Mouse (Mus musculus) ES-Bruce4 (cell line): ENCODE measurements around the gene Spg11. TPM values are rescaled to one million over a fixed set of nuclear protein-coding genes. Genes with fewer than 3 reads are reported as not detected.

Experiments
- H3K27ac ChIP-seq: 2 replicates; pipeline ENCODE4 v1.5.1; 2012; ENCODE audit warnings: low read length, inconsistent platforms; ENCODE audit not compliant: insufficient read depth
- H3K27me3 ChIP-seq: 2 replicates; pipeline ENCODE4 v1.6.1; 2012; ENCODE audit warnings: mild to moderate bottlenecking, low read length, inconsistent platforms; ENCODE audit not compliant: control insufficient read depth, poor library complexity, insufficient read depth, severe bottlenecking
- H3K36me3 ChIP-seq: 2 replicates; pipeline ENCODE4 v1.6.1; 2012; ENCODE audit warnings: inconsistent platforms, mild to moderate bottlenecking, low read length, moderate library complexity; ENCODE audit not compliant: control insufficient read depth, poor library complexity, insufficient read depth, severe bottlenecking
- H3K4me1 ChIP-seq: one replicate; pipeline ENCODE4 v1.8.1; 2011; ENCODE audit warnings: low read length; ENCODE audit not compliant: control insufficient read depth, insufficient read depth
- H3K4me3 ChIP-seq: 2 replicates; pipeline ENCODE4 v1.5.1; 2011; ENCODE audit warnings: low read depth, mild to moderate bottlenecking, low read length
- H3K9ac ChIP-seq: 2 replicates; pipeline ENCODE4 v1.6.1; 2012; ENCODE audit warnings: low read depth, mild to moderate bottlenecking, inconsistent platforms; ENCODE audit not compliant: poor library complexity, severe bottlenecking
- H3K9me3 ChIP-seq: replicated peaks from 2 replicates; pipeline ENCODE4 v1.6.1; 2012; ENCODE audit warnings: mild to moderate bottlenecking, low read length, inconsistent platforms; ENCODE audit not compliant: control insufficient read depth, poor library complexity, insufficient read depth, severe bottlenecking
- CTCF ChIP-seq: IDR thresholded peaks from one replicate; pipeline ENCODE4 v1.8.1; 2011; ENCODE audit warnings: low read depth, low read length
- EP300 ChIP-seq: IDR thresholded peaks from 2 replicates; pipeline ENCODE4 v1.6.1; 2011; ENCODE audit warnings: low read depth, low read length; ENCODE audit not compliant: insufficient read depth
- POLR2A ChIP-seq: IDR thresholded peaks from one replicate; pipeline ENCODE4 v1.8.1; 2011; ENCODE audit warnings: low read length; ENCODE audit not compliant: insufficient read depth
- polyA plus RNA-seq: library from polyadenylated mRNA; stranded (reverse); fragments of >200 nt; gene quantifications from 2 replicates; pipeline ENCODE4 v1.2.4, GENCODE M21; 2011; ENCODE audit warnings: low read depth; ENCODE audit not compliant: missing spikeins, insufficient read depth, insufficient read length

The Spg11 gene
- polyA plus RNA-seq, 1 experiment, result 31.5 TPM

GRCm38 (mm10) chr2:122141332-122141967 is 23.3 kb upstream of the Spg11 start:
- Histone ChIP-seq H3K4me1 (no peaks in the 10 kb centered on the region), H3K36me3 (no peaks in the 10 kb centered on the region), H3K27ac (no peak overlapping the region), H3K9ac (no peak overlapping the region), H3K4me3 (no peak overlapping the region), H3K9me3 (no peaks in the 10 kb centered on the region), H3K27me3 (no peaks in the 10 kb centered on the region)
- TF ChIP-seq POLR2A (no peak), EP300 (no peak), CTCF (no peak)

- no peak overlapping the region for H3K9ac ChIP-seq
- H3K4me3 ChIP-seq, result no peak overlapping the region
- no peaks in the 10 kb centered on the region for H3K36me3 ChIP-seq
- TF ChIP-seq POLR2A, result no peak
- TF ChIP-seq CTCF, result no peak
- no peak for TF ChIP-seq EP300
- H3K9me3 ChIP-seq, result no peaks in the 10 kb centered on the region
- H3K4me1 ChIP-seq, result no peaks in the 10 kb centered on the region
- H3K27ac ChIP-seq, result no peak overlapping the region
- H3K27me3 ChIP-seq, result no peaks in the 10 kb centered on the region
These were observed 22.6 kb upstream of the Spg11 start for GRCm38 (mm10) chr2:122140815-122141214.

GRCm38 (mm10) chr2:122137839-122138465 is 19.8 kb upstream of the Spg11 start:
- Histone ChIP-seq H3K27me3 (no peaks in the 10 kb centered on the region), H3K36me3 (no peaks in the 10 kb centered on the region), H3K27ac (no peak overlapping the region), H3K9me3 (no peaks in the 10 kb centered on the region), H3K4me1 (no peaks in the 10 kb centered on the region), H3K4me3 (no peak overlapping the region), H3K9ac (no peak overlapping the region)
- TF ChIP-seq POLR2A (no peak), CTCF (no peak), EP300 (no peak)

GRCm38 (mm10) chr2:122132618-122133017 is 14.4 kb upstream of the Spg11 start:
- TF ChIP-seq CTCF (no peak), POLR2A (no peak), EP300 (no peak)
- Histone ChIP-seq H3K27ac (no peak overlapping the region), H3K9ac (no peak overlapping the region), H3K4me1 (peaks cover 2% of the 10 kb centered on the region), H3K36me3 (no peaks in the 10 kb centered on the region), H3K27me3 (no peaks in the 10 kb centered on the region), H3K9me3 (no peaks in the 10 kb centered on the region), H3K4me3 (no peak overlapping the region)

- no peaks in the 10 kb centered on the region for H3K27me3 ChIP-seq
- no peak overlapping the region for H3K9ac ChIP-seq
- H3K4me3 ChIP-seq, result no peak overlapping the region
- peaks cover 2% of the 10 kb centered on the region for H3K4me1 ChIP-seq
- H3K9me3 ChIP-seq, result no peaks in the 10 kb centered on the region
- TF ChIP-seq CTCF (no peak), POLR2A (no peak), EP300 (no peak)
- no peak overlapping the region for H3K27ac ChIP-seq
- no peaks in the 10 kb centered on the region for H3K36me3 ChIP-seq
These were observed 13.9 kb upstream of the Spg11 start for GRCm38 (mm10) chr2:122132078-122132477.

GRCm38 (mm10) chr2:122127635-122128034 is 9.4 kb upstream of the Spg11 start:
- Histone ChIP-seq H3K27ac (no peak overlapping the region), H3K9me3 (no peaks in the 10 kb centered on the region)
- TF ChIP-seq CTCF, result no peak
- no peak for TF ChIP-seq EP300
- no peak for TF ChIP-seq POLR2A

More at GRCm38 (mm10) chr2:122127635-122128034, 9.4 kb upstream of the Spg11 start:
- H3K9ac ChIP-seq, result no peak overlapping the region
- H3K4me1 ChIP-seq, result peaks cover 10% of the 10 kb centered on the region
- no peak overlapping the region for H3K4me3 ChIP-seq
- no peaks in the 10 kb centered on the region for H3K36me3 ChIP-seq
- H3K27me3 ChIP-seq, result no peaks in the 10 kb centered on the region
